Mouse (Mus musculus) thymus, adult 18-20 months (tissue): Measurements from ENCODE around the gene Rgs13.

Experiments
- DNase-seq, 2 experiments: peaks; one replicate each; pipeline ENCODE4 v3.0.0; 2022; ENCODE audit warnings: mixed read lengths in 2 of 2

Gene Rgs13

DNA sequence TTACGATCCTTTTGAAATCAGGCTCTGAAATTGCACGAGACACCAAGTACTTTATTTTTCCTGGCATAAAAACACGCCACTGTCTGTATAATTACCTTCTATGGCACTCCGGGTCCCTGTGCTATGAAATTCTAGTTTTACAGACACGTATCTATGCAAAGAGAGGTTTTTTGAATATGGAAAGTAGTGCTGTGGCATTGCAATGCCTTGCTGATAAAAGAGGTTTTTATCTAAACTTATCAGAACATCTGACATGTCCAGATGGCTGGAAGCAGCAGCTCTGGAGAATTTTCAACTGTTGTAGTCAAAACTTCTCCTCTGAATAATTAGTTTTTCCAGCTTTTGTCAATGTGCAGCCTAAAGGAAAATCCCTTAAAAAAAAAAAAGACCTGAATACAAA lies at the start of gene Rgs13:
Rgs13 (minus strand) TSS at position 207 of the 400 bp plus-strand sequence.
- no peak for DNase-seq

- no peak for DNase-seq
Measured at GRCm38 (mm10) chr1:144215230-144215629, 38.1 kb upstream of the Rgs13 start.

DNA sequence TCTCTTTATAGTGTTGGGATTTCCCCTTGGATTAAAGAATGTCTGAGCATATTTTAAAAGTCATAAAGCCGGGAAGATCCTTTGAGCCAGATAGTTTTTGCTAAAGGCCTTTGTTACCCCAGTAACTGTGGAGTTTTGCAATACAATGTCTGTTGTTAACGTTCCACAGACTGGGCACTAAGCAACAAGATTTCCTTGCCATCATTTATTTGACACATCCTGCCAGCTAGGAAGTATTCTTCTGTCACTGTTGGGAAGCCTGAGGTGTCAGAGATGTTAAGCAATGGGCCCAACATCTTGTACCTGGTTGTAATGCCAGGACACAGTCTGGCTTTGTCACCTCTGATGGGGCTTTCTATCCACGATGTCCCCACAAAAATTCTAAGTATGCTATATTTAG lies 33.7 kb upstream of the Rgs13 start:
- no peak for DNase-seq

- DNase-seq, result no peak
Measured at GRCm38 (mm10) chr1:144206281-144207061, 29.3 kb upstream of the Rgs13 start.

- no peak for DNase-seq
Measured at GRCm38 (mm10) chr1:144204766-144205165, 27.6 kb upstream of the Rgs13 start.

- DNase-seq, result no peak
Measured at GRCm38 (mm10) chr1:144202939-144203338, 25.8 kb upstream of the Rgs13 start.

GRCm38 (mm10) chr1:144200496-144200895 lies 23.3 kb upstream of the Rgs13 start:
- no peak for DNase-seq

DNA sequence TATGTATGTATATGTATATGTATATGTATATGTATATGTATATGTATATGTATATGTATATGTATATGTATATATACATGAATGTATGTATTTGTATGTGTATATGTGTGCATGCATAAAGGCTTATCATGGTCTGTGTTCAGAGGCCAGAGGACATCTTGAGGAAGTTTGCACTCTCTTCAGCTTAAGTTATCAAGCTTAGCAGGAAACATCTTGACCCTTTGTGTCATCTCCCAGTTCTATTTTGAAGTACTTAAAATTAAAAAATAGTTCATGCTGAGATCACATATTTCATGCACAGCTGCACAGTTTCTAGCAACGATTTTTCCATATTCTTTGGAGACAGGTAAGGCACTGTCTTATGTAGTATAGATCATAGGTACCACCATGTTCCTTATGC lies 22.4 kb upstream of the Rgs13 start:
- no peak for DNase-seq

GRCm38 (mm10) chr1:144197684-144198083 lies 20.5 kb upstream of the Rgs13 start:
- no peak for DNase-seq

DNA sequence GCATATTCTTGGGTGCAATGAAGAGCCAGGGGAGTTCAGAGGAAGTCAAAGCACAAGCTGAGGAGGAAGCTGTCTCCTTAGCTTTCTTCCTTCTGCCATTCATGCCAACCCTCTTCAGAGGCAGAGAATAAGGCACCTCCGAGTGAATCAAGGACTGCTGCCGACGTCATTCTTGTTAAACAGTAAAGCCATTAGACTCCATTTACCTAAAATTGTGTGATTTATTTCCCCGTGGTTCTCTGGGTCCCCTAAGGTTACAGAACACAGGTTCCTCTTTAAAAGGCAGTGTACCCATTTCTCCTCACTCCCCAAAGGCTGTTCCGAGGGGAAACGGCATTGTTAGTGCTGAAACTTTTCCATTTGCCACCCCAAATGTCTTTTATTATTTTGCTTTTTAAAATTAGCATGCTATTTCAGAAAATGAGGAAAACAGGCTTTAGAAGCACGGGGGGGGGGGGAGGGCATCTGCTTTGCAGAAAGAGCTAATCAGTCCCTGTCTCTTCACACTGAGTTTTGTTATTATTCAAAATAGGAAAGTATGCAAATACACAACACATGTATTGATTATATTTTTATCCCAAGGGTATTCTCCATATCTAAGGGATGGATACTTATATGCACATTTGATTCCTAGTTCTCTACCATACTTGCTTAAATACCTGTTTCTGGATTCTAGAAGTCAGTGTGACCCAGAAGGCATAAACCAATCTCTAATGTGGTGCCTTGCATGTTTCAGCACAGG lies 9.7 kb upstream of the Rgs13 start:
- no peak for DNase-seq

- DNase-seq, result no peak
Measured at GRCm38 (mm10) chr1:144184955-144185715, 8.0 kb upstream of the Rgs13 start.

- DNase-seq, result no peak
Measured at GRCm38 (mm10) chr1:144183622-144184021, 6.5 kb upstream of the Rgs13 start.

GRCm38 (mm10) chr1:144179559-144179958 lies 2.4 kb upstream of the Rgs13 start:
- no peak for DNase-seq

DNA sequence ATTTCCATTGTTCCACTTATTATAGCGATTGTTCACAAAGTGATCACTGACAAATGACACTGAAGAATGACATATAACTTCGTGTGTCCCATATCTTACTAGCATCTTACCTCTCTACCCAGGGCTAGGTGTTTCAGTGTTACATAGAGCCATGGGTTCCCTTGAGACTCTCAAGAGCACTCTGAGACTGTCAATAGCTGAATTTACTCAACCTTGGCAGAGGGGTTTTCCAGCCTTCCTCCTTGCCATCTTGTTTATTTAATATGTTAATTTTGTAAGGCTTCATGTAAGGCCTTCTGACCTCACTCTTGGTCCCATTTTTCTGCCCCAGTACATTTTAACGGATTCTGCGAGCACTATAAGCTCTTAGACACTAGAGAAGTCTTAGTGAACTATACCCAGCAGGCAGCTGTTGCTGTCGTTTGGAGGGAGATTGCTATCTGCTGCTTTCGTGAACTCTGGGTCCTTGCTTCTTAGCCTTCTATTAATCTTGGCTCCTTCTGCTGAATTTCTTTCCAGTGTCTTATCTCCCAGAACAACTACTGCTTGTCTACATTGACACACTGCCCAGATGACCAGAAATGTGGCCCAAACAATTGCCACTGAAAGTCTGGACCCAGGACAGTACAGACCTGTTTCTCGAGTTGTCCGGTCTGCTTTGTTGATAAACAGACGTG lies 1.2 kb upstream of the Rgs13 start:
- no peak for DNase-seq

DNA sequence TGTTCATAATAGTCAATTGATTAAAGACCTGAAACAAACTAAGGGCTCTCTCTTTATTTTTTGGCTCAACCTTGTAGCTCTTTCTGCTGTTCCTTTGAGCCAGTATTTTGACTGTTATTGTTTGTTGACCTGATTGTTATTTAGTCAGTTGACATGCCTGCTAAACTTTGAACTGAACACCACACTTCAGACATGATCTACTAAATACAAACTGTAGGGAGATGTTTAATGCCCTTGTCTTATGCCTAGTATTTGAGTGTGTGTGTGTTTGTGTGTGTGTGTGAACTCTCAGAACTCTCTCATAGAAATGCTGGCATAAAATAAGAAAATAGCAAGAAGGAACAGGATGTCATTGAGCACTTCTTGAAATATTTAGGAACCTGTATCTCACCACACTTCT lies 448 bp upstream of the Rgs13 start:
- DNase-seq, result no peak

GRCm38 (mm10) chr1:144174760-144175159 lies 2.4 kb downstream of the Rgs13 start:
- DNase-seq, result no peak

DNA sequence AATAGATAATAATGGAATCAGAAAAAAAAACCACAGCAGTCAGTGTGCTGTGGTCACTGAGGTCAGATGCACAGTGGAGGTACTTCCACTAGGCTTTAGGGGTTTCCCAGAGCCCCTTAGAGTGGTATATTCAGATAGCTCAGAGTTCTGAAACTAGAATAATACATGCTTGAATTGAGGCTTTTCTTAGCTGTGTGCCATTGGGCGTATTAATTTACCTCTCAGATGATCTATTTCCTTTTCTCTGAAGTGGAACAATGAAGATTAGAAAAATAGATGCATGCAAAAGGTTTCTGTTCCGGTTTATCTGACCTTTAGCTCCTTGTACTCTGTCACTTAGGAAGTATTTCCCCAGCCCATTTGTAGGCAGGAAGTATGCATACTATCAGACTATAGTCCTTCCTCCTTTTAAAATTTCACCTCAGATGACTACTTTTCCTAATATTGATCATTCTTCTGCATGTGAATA lies 3.6 kb downstream of the Rgs13 start:
- DNase-seq, result no peak

GRCm38 (mm10) chr1:144168921-144169320 lies 8.3 kb downstream of the Rgs13 start:
- DNase-seq, result no peak

DNA sequence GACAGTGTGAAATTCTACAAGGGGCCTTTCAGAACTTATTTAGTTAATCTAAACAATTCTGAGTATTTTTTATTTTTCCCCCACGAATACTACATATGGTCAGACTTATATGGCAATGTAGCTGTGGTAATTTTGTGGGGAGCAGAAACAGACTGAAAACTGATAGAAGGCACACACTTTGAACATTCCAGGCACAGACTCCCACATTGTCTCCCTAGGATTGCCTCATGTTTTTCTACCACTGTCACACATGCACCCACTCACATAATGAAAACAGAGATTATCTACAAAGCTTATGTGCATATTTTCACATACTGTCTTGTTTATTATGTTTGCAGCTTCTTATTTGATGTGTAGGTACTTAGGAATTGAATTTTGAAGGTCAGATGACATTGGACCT lies 9.4 kb downstream of the Rgs13 start:
- no peak for DNase-seq

DNA sequence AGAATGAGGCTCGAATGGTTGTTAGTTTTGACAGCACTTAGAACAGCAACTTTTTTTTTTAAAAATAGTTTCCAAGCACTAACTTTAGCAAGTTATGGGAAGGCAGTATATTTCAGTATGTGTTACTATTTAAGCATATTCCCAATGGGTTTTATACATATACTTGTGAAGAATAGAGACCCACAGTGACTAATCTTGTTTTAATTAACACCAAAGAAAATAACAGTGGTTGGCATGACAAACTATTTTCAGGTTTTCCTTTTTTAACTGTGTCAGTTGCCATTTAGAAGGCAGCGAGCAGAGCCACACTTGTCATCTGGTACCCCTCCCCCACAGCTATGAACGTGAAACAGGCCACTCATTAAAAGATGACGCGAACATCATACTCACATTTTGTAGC lies 10.3 kb downstream of the Rgs13 start:
- DNase-seq, result no peak

DNA sequence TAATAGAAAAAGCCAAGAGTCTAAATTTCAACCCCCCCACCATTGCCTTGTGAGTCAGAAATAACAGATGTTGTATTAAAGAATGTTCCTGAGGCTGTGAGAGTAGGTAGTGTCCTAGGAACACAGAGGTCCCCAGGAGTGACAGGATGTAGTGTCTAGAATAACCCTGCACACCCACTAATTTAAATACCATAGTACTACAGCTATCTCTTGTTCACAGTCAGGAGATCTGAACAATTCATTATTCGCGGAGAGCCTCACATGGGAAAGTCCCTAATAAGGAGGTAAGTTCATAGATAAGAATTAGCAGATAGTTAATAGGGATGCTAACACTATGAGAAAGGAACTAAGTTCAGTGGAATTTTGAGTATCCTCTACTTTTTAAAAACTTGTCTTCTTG lies 10.9 kb downstream of the Rgs13 start:
- no peak for DNase-seq

- DNase-seq, result no peak
Measured at GRCm38 (mm10) chr1:144152526-144152925, 24.6 kb downstream of the Rgs13 start.

DNA sequence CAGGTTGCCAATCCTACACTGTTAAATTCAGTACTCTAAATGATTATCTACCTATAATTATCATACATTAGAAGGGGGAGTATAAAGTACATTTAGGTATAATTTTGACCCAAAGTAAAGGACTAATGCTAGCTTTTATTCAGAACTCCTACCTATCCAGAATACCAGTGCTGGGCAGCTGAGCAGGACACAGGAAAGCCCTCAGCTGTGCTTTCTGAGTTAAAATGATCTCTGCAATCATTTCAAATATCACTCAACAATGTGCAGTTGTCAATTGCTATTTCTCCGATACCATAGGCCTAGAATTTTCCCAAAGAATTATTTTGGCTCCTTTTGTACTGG lies 25.0 kb downstream of the Rgs13 start:
- no peak for DNase-seq
